ENCODE assay signal across 23 mouse cellular contexts in genomic region chr7:135077806-135078205, GRCm38 (mm10).
"Had no signal": no experiment of that assay in that cellular context is flagged by ENCODE, and none has a peak within 500 bp of the region (broad histone marks: within the 10 kb centered on the region; RNA-seq: fewer than 3 reads in every experiment).

No protein-coding gene starts in this region.

- H3K4me3 ChIP-seq: kidney, embryonic 15.5 days; limb, embryonic 10.5 days; limb, embryonic 13.5 days; liver, embryonic 12.5 days; liver, embryonic 15.5 days; lung, embryonic 15.5 days; megakaryocyte, embryonic 14.5 days; midbrain, embryonic 15.5 days; myocyte had no signal

- ATAC-seq: liver, embryonic 12.5 days; midbrain, embryonic 15.5 days had no signal

- H3K4me2 ChIP-seq: kidney, embryonic 15.5 days; limb, embryonic 13.5 days; liver, embryonic 12.5 days; liver, embryonic 15.5 days; lung, embryonic 15.5 days; midbrain, embryonic 11.5 days; midbrain, embryonic 15.5 days had no signal

- H3K9ac ChIP-seq: kidney, embryonic 15.5 days; limb, embryonic 13.5 days; liver, embryonic 12.5 days; liver, embryonic 15.5 days; lung, embryonic 15.5 days; midbrain, embryonic 15.5 days had no signal

- H3K36me3 ChIP-seq: liver, embryonic 12.5 days; liver, embryonic 15.5 days; midbrain, embryonic 15.5 days had no signal

- DNase-seq: kidney, adult 8-10 months; kidney, postnatal 10 days; layer of hippocampus, postnatal 36 days; liver; lung, adult 18-20 months; lung, postnatal 10 days; lung, postnatal 36 days; right cerebral cortex, adult 18-20 months; right cerebral cortex, postnatal 14 days; right cerebral cortex, postnatal 4 days; thymus, adult 2 months; thymus, postnatal 14 days had no signal

- H3K27ac ChIP-seq: kidney, embryonic 15.5 days; limb, embryonic 10.5 days; limb, embryonic 13.5 days; liver, embryonic 12.5 days; liver, embryonic 15.5 days; lung, embryonic 15.5 days; midbrain, embryonic 15.5 days; stomach, postnatal 0 days had no signal

- H3K27me3 ChIP-seq: kidney, embryonic 15.5 days; limb, embryonic 13.5 days; liver, embryonic 12.5 days; liver, embryonic 15.5 days; lung, embryonic 15.5 days; megakaryocyte, embryonic 14.5 days; midbrain, embryonic 15.5 days had no signal

- H3K9me3 ChIP-seq: kidney, embryonic 15.5 days; limb, embryonic 10.5 days; limb, embryonic 13.5 days; liver, embryonic 12.5 days; liver, embryonic 15.5 days; lung, embryonic 15.5 days; megakaryocyte, embryonic 14.5 days; midbrain, embryonic 15.5 days had no signal

- H3K4me1 ChIP-seq: limb, embryonic 10.5 days; liver, embryonic 12.5 days; liver, embryonic 15.5 days; lung, embryonic 15.5 days; megakaryocyte, embryonic 14.5 days; midbrain, embryonic 15.5 days had no signal
